ENCODE assay signal across 19 mouse cellular contexts in genomic region chr5:133143679-133144078, GRCm38 (mm10).
"Had no signal": no experiment of that assay in that cellular context is flagged by ENCODE, and none has a peak within 500 bp of the region (broad histone marks: within the 10 kb centered on the region; RNA-seq: fewer than 3 reads in every experiment).

No protein-coding gene starts in this region.

- H3K4me1 ChIP-seq: liver, embryonic 15.5 days; midbrain, embryonic 15.5 days; stomach, embryonic 15.5 days had no signal

- H3K27ac ChIP-seq: kidney, postnatal 0 days; layer of hippocampus, adult 2 months; left cerebral cortex, adult 2 months; liver, embryonic 15.5 days; macrophage; midbrain, embryonic 15.5 days; stomach, embryonic 15.5 days had no signal

- H3K9ac ChIP-seq: liver, embryonic 15.5 days; midbrain, embryonic 15.5 days; stomach, embryonic 15.5 days had no signal

- H3K4me2 ChIP-seq: liver, embryonic 15.5 days; midbrain, embryonic 11.5 days; midbrain, embryonic 15.5 days; stomach, embryonic 15.5 days had no signal

- H3K36me3 ChIP-seq: liver, embryonic 15.5 days; midbrain, embryonic 15.5 days; stomach, embryonic 15.5 days had no signal

- ATAC-seq: intestine, postnatal 0 days; midbrain, embryonic 15.5 days had no signal

- H3K4me3 ChIP-seq: layer of hippocampus, adult 2 months; left cerebral cortex, adult 2 months; liver, embryonic 15.5 days; midbrain, embryonic 15.5 days; stomach, embryonic 15.5 days had no signal

- H3K27me3 ChIP-seq: liver, embryonic 15.5 days; midbrain, embryonic 15.5 days; stomach, embryonic 15.5 days had no signal

- DNase-seq: kidney, adult 2 months; kidney, postnatal 25 days; layer of hippocampus, adult 9-11 months; layer of hippocampus, postnatal 36 days; lung, adult 18-20 months; lung, postnatal 14 days; retina, postnatal 1 day; right cerebral cortex, postnatal 25 days; spleen, adult 18-20 months; thymus, postnatal 25 days had no signal

- H3K9me3 ChIP-seq: liver, embryonic 15.5 days; stomach, embryonic 15.5 days had no signal
